Mouse (Mus musculus) liver, adult 2 months (tissue): ENCODE data around the gene Slc22a15.

Experiments used
- CTCF ChIP-seq: fragments of 200-500 bp; IDR thresholded peaks from 2 replicates; pipeline ENCODE4 v1.5.1; 2011; ENCODE audit warnings: low read depth, low read length, control low read depth
- POLR2A ChIP-seq: fragments of 200-500 bp; IDR thresholded peaks from 2 replicates; pipeline ENCODE4 v1.6.1; 2011; ENCODE audit warnings: low read length, control low read depth; ENCODE audit not compliant: insufficient read depth; ENCODE audit errors: extremely low read depth

DNA sequence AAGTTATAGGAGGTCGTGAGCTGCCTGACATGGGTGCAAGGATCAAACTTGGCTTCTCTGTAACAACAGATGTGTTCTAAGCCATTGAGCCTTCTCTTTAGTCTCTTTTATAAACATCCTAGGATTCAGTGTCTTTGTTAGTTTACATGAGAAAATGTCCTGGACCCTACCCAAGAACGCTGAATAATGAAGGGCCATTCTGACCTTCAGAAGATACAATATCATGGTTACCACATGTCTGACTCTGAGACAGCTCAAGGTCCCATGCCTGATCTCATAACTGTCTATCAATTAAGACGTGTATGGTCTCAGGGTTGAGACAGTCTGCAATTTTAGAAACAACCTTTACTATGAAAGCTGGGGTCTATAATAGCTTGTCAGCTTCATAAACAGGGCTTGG is 62.4 kb downstream of the Slc22a15 start:
- TF ChIP-seq CTCF (no peak), POLR2A (no peak)
